Mouse (Mus musculus) granulocyte monocyte progenitor cell, adult 5-6 weeks (primary cell): Measurements from ENCODE around the gene Cep19. TPM values are rescaled to one million over a fixed set of nuclear protein-coding genes. Genes with fewer than 3 reads are reported as not detected.

Source experiments
- ATAC-seq: replicated peaks from 2 replicates; pipeline ENCODE4 v1.8.0; 2016; ENCODE audit warnings: mild to moderate bottlenecking, moderate TSS enrichment, inconsistent platforms; ENCODE audit not compliant: poor library complexity, severe bottlenecking
- total RNA-seq, 2 experiments: library from RNA; stranded (forward) in 1 of 2; stranded (reverse) in 1 of 2; fragments of 200-712, 200-1000 nt in 1 of 2; fragments of >200 nt in 1 of 2; fragmentation: Nextera tagmentation in 1 of 2; gene quantifications; 2 replicates each; pipeline ENCODE4 v1.2.3; 2014 to 2017

The Cep19 gene
- total RNA-seq, 2 experiments from 2014 or later = 9.9 to 27.0 TPM

DNA sequence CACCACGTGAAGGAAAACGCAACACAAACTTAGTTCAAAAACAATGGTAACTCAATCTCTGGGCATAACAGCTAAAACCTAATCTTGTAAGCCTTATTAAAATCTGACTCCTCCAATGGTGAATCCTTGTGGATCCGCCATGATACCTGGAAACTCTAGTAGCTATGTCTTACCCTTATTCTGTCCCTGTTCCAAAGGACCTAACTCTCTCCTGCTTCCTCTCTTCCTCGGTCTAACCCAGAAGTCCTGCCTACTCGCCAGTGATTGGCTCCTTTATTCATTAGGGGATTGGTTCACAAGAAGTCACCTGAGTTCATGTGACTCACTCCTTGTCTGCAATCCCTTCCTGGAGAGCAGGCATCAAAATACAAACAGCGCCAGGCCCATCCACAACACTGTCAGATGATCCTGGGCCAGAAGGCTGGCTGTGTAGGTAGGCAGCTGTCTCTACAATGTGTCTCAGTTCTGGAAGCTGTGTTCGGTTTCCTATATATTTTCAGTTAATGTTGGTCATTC is 36.3 kb downstream of the Cep19 start:
- no peak for ATAC-seq

DNA sequence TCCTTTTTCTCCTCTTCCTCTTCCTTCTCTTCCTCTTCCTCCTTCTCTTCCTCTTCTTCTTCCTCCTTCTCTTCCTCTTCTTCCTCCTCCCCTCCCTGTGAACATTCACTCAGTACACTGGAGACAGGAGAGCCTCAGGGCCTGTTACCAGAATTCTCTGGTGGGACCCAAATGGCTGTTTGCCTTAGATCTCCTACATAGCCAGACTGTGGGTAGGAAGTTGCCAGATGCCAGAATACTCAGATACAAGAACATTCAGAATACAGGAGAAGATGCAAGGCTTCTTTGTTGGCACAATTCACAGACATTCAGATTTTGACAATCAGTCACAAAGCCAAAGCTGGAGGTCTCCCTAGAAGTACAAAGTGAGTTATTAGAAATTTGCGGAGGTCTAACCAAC is 39.4 kb downstream of the Cep19 start:
- no peak for ATAC-seq

GRCm38 (mm10) chr16:32143766-32144165 is 44.2 kb downstream of the Cep19 start:
- ATAC-seq = no peak

DNA sequence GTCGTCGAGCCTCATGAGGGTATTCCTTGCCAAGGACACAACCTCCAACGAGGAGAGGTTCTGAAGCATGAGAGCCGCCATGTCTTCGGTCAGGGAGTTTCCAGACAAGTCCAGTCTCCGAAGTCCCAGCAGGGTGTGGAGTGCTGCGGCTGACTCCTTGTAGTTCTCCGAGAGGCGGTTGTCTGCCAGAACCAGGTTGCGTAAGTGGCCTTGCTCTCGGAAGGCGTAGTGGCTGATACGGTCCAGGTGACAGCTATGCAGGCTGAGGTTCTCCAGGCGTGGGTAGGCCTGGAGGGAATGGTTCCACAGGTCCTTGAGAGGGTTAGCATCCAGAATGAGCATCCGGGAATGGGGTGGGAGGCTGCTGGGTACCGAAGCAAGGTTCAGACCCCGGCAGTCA is 45.0 kb downstream of the Cep19 start:
- ATAC-seq = no peak

GRCm38 (mm10) chr16:32147589-32148207 is 48.1 kb downstream of the Cep19 start:
- ATAC-seq = peak; percentile 17; the same call in 1 of the 2 replicates

DNA sequence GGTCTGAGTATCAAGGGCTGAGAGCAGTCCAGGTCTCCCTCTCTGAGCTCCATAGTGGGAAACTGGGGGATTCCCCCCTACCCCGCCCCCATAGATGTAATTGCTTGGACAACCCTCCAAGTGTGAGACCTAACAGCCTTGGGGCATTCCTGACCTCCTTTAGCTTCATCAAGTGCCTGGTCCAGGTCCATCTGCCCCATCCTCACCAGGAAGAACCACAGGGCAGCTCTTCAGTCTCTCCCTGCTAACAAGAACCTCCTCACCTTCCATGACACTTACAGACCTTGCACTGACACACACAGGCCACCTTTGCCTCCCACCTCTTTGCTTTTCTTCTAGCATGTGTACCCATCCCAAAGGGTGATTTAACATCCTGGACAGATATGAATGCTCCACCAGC is 54.4 kb downstream of the Cep19 start:
- no peak for ATAC-seq

DNA sequence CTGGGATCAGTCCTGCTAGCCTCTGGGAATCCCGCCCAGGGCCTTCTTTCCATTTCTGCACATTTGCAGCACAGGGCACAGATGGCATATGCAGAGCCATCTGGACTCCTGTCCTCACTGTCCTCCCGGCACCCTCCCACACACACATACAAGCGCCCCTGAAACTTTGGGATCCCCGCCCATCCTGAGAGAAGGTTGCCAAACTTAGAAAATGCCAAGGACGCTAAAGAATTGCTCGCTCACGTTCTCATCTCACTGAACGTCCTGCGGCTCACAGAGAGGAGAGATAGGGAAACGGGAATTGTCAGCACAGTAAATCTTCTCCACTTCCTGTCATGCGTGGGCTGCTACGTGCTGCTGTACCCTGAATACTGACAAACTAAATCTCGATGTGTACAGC is 54.8 kb downstream of the Cep19 start:
- ATAC-seq = no peak

GRCm38 (mm10) chr16:32156719-32157118 is 57.1 kb downstream of the Cep19 start:
- no peak for ATAC-seq

DNA sequence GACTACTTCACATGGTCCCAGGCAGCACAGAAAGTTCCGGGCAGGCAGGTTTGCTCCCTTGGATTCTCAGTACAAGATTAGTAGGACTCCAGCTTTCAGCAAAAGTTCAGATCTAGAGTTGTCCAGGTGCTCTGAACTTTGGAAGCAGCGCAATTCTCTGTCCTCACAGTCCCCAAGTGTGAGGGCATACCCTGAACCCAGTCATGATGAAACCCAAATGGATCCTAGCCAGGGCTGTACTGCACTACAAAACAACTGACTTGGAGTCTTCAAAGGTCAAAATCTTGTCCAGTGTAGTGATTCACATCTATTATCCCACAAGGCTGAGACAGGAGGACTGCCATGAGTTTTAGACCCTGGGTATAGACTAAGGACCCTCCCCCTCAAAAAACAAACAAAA is 57.8 kb downstream of the Cep19 start:
- ATAC-seq = no peak

Other genes starting within 250 kb of the Cep19 start
- gene Meltf, start 221.0 kb upstream of the Cep19 start, total RNA-seq (2014; fragmentation: Nextera tagmentation) = 0.17 TPM in 1 of 2 replicates, not detected in the other
- not detected in 2 replicates for gene Meltf, start 221.0 kb upstream of the Cep19 start, total RNA-seq (2017)
- 0.47 TPM in 1 of 2 replicates, not detected in the other for gene Pigz, start 165.9 kb upstream of the Cep19 start, total RNA-seq (2014; fragmentation: Nextera tagmentation)
- gene Pigz, start 165.9 kb upstream of the Cep19 start, total RNA-seq (2017) = not detected in 2 replicates
- gene 0610012G03Rik, start 151.3 kb upstream of the Cep19 start, total RNA-seq (2014; fragmentation: Nextera tagmentation) = 26.4 and 32.7 TPM in 2 replicates
- gene 0610012G03Rik, start 151.3 kb upstream of the Cep19 start, total RNA-seq (2017) = 12.9 and 24.1 TPM in 2 replicates
- 40.1 and 47.4 TPM in 2 replicates for gene Ncbp2, start 151.3 kb upstream of the Cep19 start, total RNA-seq (2014; fragmentation: Nextera tagmentation)
- gene Ncbp2, start 151.3 kb upstream of the Cep19 start, total RNA-seq (2017) = 60.5 and 62.0 TPM in 2 replicates
- gene Senp5, start 96.5 kb upstream of the Cep19 start, total RNA-seq (2014; fragmentation: Nextera tagmentation) = 26.5 and 27.3 TPM in 2 replicates
- gene Senp5, start 96.5 kb upstream of the Cep19 start, total RNA-seq (2017) = 19.6 and 21.6 TPM in 2 replicates
- gene Pak2, start 20.5 kb upstream of the Cep19 start, total RNA-seq (2014; fragmentation: Nextera tagmentation) = 65.0 and 67.3 TPM in 2 replicates
- 54.2 and 54.9 TPM in 2 replicates for gene Pak2, start 20.5 kb upstream of the Cep19 start, total RNA-seq (2017)
- 84.7 and 88.8 TPM in 2 replicates for gene Pigx, start 60 bp upstream of the Cep19 start, total RNA-seq (2014; fragmentation: Nextera tagmentation)
- gene Pigx, start 60 bp upstream of the Cep19 start, total RNA-seq (2017) = 46.6 and 75.6 TPM in 2 replicates
- 185 and 192 TPM in 2 replicates for gene Nrros, start 65.8 kb downstream of the Cep19 start, total RNA-seq (2014; fragmentation: Nextera tagmentation)
- 110 and 119 TPM in 2 replicates for gene Nrros, start 65.8 kb downstream of the Cep19 start, total RNA-seq (2017)
- 102 and 159 TPM in 2 replicates for gene Bex6, start 80.0 kb downstream of the Cep19 start, total RNA-seq (2014; fragmentation: Nextera tagmentation)
- 86.7 and 90.4 TPM in 2 replicates for gene Bex6, start 80.0 kb downstream of the Cep19 start, total RNA-seq (2017)
- gene Fbxo45, start 147.4 kb downstream of the Cep19 start, total RNA-seq (2014; fragmentation: Nextera tagmentation) = 10.8 and 17.9 TPM in 2 replicates
- gene Fbxo45, start 147.4 kb downstream of the Cep19 start, total RNA-seq (2017) = 21.9 and 22.5 TPM in 2 replicates
- 13.5 and 22.1 TPM in 2 replicates for gene Wdr53, start 147.4 kb downstream of the Cep19 start, total RNA-seq (2014; fragmentation: Nextera tagmentation)
- gene Wdr53, start 147.4 kb downstream of the Cep19 start, total RNA-seq (2017) = 12.9 and 16.0 TPM in 2 replicates
- not detected in 2 replicates for gene Smco1, start 171.7 kb downstream of the Cep19 start, total RNA-seq (2014; fragmentation: Nextera tagmentation)
- not detected in 2 replicates for gene Smco1, start 171.7 kb downstream of the Cep19 start, total RNA-seq (2017)
- 24.6 and 28.5 TPM in 2 replicates for gene Rnf168, start 177.7 kb downstream of the Cep19 start, total RNA-seq (2014; fragmentation: Nextera tagmentation)
- 52.1 and 67.7 TPM in 2 replicates for gene Rnf168, start 177.7 kb downstream of the Cep19 start, total RNA-seq (2017)
- gene Ubxn7, start 232.5 kb downstream of the Cep19 start, total RNA-seq (2014; fragmentation: Nextera tagmentation) = 26.1 and 40.0 TPM in 2 replicates
- 25.0 and 28.7 TPM in 2 replicates for gene Ubxn7, start 232.5 kb downstream of the Cep19 start, total RNA-seq (2017)